Mouse (Mus musculus) neural tube, embryonic 13.5 days (tissue): ENCODE measurements around the gene Krt14. TPM values are rescaled to one million over a fixed set of nuclear protein-coding genes. Genes with fewer than 3 reads are reported as not detected.

Experiments used
- ATAC-seq: fragments of 200-750 bp; cut with Nextera tagmentation; 2 replicates; pipeline ENCODE4 v1.8.0; 2017; ENCODE audit warnings: low read depth, mild to moderate bottlenecking, moderate TSS enrichment, moderate library complexity
- H3K27ac ChIP-seq: fragments of 300-500 bp; sonication (generic); replicated peaks from 2 replicates; pipeline ENCODE4 v1.5.1; 2015; ENCODE audit warnings: moderate library complexity, mild to moderate bottlenecking, inconsistent platforms
- H3K27me3 ChIP-seq: fragments of 300-500 bp; sonication (generic); 2 replicates; pipeline ENCODE4 v1.6.1; 2015; ENCODE audit warnings: mild to moderate bottlenecking, inconsistent platforms
- H3K36me3 ChIP-seq: fragments of 300-500 bp; sonication (generic); 2 replicates; pipeline ENCODE4 v1.6.1; 2015; ENCODE audit warnings: mild to moderate bottlenecking, inconsistent platforms
- H3K4me1 ChIP-seq: fragments of 300-500 bp; sonication (generic); replicated peaks from 2 replicates; pipeline ENCODE4 v1.6.1; 2015; ENCODE audit warnings: inconsistent platforms
- H3K4me2 ChIP-seq: fragments of 300-500 bp; sonication (generic); 2 replicates; pipeline ENCODE4 v1.6.1; 2015; ENCODE audit warnings: inconsistent platforms, mild to moderate bottlenecking, moderate library complexity
- H3K4me3 ChIP-seq: fragments of 300-500 bp; sonication (generic); 2 replicates; pipeline ENCODE4 v1.5.1; 2015; ENCODE audit warnings: mild to moderate bottlenecking, inconsistent platforms
- H3K9ac ChIP-seq: fragments of 300-500 bp; sonication (generic); 2 replicates; pipeline ENCODE4 v1.6.1; 2015; ENCODE audit warnings: moderate library complexity, mild to moderate bottlenecking, inconsistent platforms
- H3K9me3 ChIP-seq: fragments of 300-500 bp; sonication (generic); 2 replicates; pipeline ENCODE4 v1.6.1; 2016; ENCODE audit warnings: inconsistent platforms
- WGBS: fragments of 180-500 bp; shearing (Covaris S2); methylation state at CpG from one replicate; pipeline ENCODE4 v1.1.7; 2015; 5-methylcytosine and 5-hydroxymethylcytosine counted together
- polyA plus RNA-seq: library from polyadenylated mRNA; unstranded; fragments of >200 nt; fragmentation: Nextera tagmentation; extraction: Ambion mirVana; gene quantifications from 2 replicates; pipeline ENCODE4 v1.2.1, GENCODE M21; 2015

Gene Krt14
- polyA plus RNA-seq, 1 experiment from 2014 or later: 1.6 TPM

- ATAC-seq: no peak
- Histone ChIP-seq H3K9ac (no peak overlapping the region), H3K4me1 (no peaks in the 10 kb centered on the region), H3K4me3 (no peak overlapping the region), H3K27ac (no peak overlapping the region), H3K36me3 (no peaks in the 10 kb centered on the region), H3K4me2 (no peak overlapping the region), H3K9me3 (no peaks in the 10 kb centered on the region), H3K27me3 (no peaks in the 10 kb centered on the region)
- WGBS: 86% methylated on average over 3 of the region's 3 CpGs
These were observed 50.0 kb downstream of the Krt14 start for GRCm38 (mm10) chr11:100157331-100157730.

- Histone ChIP-seq H3K27ac (no peak overlapping the region), H3K4me3 (no peak overlapping the region), H3K4me2 (no peak overlapping the region), H3K27me3 (no peaks in the 10 kb centered on the region), H3K9me3 (no peaks in the 10 kb centered on the region), H3K9ac (no peak overlapping the region), H3K4me1 (no peaks in the 10 kb centered on the region), H3K36me3 (no peaks in the 10 kb centered on the region)
- ATAC-seq: no peak
- 76% methylated on average over 8 of the region's 8 CpGs for WGBS
These were observed 51.7 kb downstream of the Krt14 start for GRCm38 (mm10) chr11:100155497-100156255.

Other genes starting within 250 kb of the Krt14 start
- gene Krtap29-1, start 228.5 kb downstream of the Krt14 start, polyA plus RNA-seq: not detected in 2 replicates
- not detected in 2 replicates for gene Krtap16-1, start 221.0 kb downstream of the Krt14 start, polyA plus RNA-seq
- 0.55 TPM in 1 of 2 replicates, not detected in the other for gene Krtap17-1, start 213.6 kb downstream of the Krt14 start, polyA plus RNA-seq
- not detected in 2 replicates for gene Krt33a, start 191.3 kb downstream of the Krt14 start, polyA plus RNA-seq
- not detected in 2 replicates for gene Krt33b, start 177.7 kb downstream of the Krt14 start, polyA plus RNA-seq
- gene Krt34, start 166.0 kb downstream of the Krt14 start, polyA plus RNA-seq: not detected in 2 replicates
- gene Krt31, start 157.0 kb downstream of the Krt14 start, polyA plus RNA-seq: not detected in 2 replicates
- not detected in 2 replicates for gene Krt32, start 119.3 kb downstream of the Krt14 start, polyA plus RNA-seq
- not detected in 2 replicates for gene Krt35, start 111.3 kb downstream of the Krt14 start, polyA plus RNA-seq
- gene Krt36, start 101.9 kb downstream of the Krt14 start, polyA plus RNA-seq: not detected in 2 replicates
- gene Krt13, start 86.0 kb downstream of the Krt14 start, polyA plus RNA-seq: not detected in 2 replicates
- gene Krt15, start 71.6 kb downstream of the Krt14 start, polyA plus RNA-seq: 1.0 and 4.3 TPM in 2 replicates
- gene Krt19, start 58.9 kb downstream of the Krt14 start, polyA plus RNA-seq: 1.1 and 2.2 TPM in 2 replicates
- gene Krt9, start 14.3 kb downstream of the Krt14 start, polyA plus RNA-seq: not detected in 2 replicates
- not detected in 2 replicates for gene Krt16, start 41.4 kb upstream of the Krt14 start, polyA plus RNA-seq
- 0.73 and 1.4 TPM in 2 replicates for gene Krt17, start 53.5 kb upstream of the Krt14 start, polyA plus RNA-seq
- gene Krt42, start 62.3 kb upstream of the Krt14 start, polyA plus RNA-seq: not detected in 2 replicates
- gene Eif1, start 112.3 kb upstream of the Krt14 start, polyA plus RNA-seq: 1,277 and 1,563 TPM in 2 replicates
- gene Gast, start 126.9 kb upstream of the Krt14 start, polyA plus RNA-seq: 0.76 TPM in 1 of 2 replicates, not detected in the other
- 62.7 and 67.4 TPM in 2 replicates for gene Hap1, start 148.6 kb upstream of the Krt14 start, polyA plus RNA-seq
- 91.6 and 94.4 TPM in 2 replicates for gene Jup, start 190.2 kb upstream of the Krt14 start, polyA plus RNA-seq
- 24.6 and 27.6 TPM in 2 replicates for gene P3h4, start 207.3 kb upstream of the Krt14 start, polyA plus RNA-seq
- 33.5 and 37.0 TPM in 2 replicates for gene Fkbp10, start 208.1 kb upstream of the Krt14 start, polyA plus RNA-seq
- gene Nt5c3b, start 234.3 kb upstream of the Krt14 start, polyA plus RNA-seq: 99.8 and 110 TPM in 2 replicates
- gene Klhl10, start 234.4 kb upstream of the Krt14 start, polyA plus RNA-seq: 0.65 and 0.75 TPM in 2 replicates